9 mouse cellular contexts compared by ENCODE assay signal in the genomic region with DNA sequence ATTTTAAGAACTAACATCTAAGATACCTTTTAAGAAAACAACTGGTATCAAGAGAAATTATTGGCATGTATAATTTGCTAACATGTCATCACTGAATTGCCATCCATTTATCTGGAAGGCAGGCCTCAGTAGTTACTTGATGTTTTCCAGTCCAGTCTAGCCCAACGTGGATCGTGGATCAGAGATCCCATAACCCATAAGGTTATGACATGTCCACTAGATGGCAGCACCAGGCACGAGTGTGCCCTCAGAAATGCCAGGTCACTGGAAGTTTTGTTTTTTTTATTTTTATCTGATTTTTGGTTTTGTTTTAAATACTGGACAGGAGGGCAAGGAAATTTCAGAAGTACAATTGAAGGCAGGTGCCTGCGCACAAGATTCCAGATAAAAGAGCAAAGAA.
A peak's percentile ranks its signal among the peaks of the same experiment; 100 is the strongest.
DNase-seq lines count a peak whose midpoint lies in the region; ATAC-seq and TF ChIP-seq lines count a peak whose summit lies in the region.
"Had no signal": no experiment of that assay in that cellular context is flagged by ENCODE, and none has a peak within 500 bp of the region (broad histone marks: within the 10 kb centered on the region; RNA-seq: fewer than 3 reads in every experiment).

No protein-coding gene starts in this region.

- H3K27ac ChIP-seq in intestine, embryonic 14.5 days (ENCODE audit: low read depth) = no peak overlapping the region; the same call in 1 of the 2 replicates
- H3K27ac ChIP-seq in intestine, embryonic 15.5 days = no peak overlapping the region
- H3K27ac ChIP-seq in embryonic facial prominence, embryonic 10.5 days (replicated peaks) = no peak overlapping the region
- H3K27ac ChIP-seq in kidney, embryonic 16.5 days (ENCODE audit: low read length) = no peak overlapping the region
- H3K27ac ChIP-seq in midbrain, postnatal 0 days (ENCODE audit: low read depth, low read length) = no peak overlapping the region
- H3K27ac ChIP-seq: macrophage had no signal

- H3K4me2 ChIP-seq in intestine, embryonic 14.5 days (ENCODE audit: low read length) = no peak overlapping the region
- H3K4me2 ChIP-seq in intestine, embryonic 15.5 days (replicated peaks) = no peak overlapping the region
- no peak overlapping the region for H3K4me2 ChIP-seq in kidney, embryonic 16.5 days (replicated peaks; ENCODE audit: low read depth, low read length)
- no peak overlapping the region for H3K4me2 ChIP-seq in midbrain, postnatal 0 days (ENCODE audit: low read depth, low read length, poor library complexity, severe bottlenecking)

- no peaks in the 10 kb centered on the region for H3K36me3 ChIP-seq in intestine, embryonic 14.5 days (ENCODE audit: control insufficient read depth, insufficient read depth, low read length)
- no peaks in the 10 kb centered on the region for H3K36me3 ChIP-seq in intestine, embryonic 15.5 days
- H3K36me3 ChIP-seq in embryonic facial prominence, embryonic 10.5 days (replicated peaks) = no peaks in the 10 kb centered on the region
- no peaks in the 10 kb centered on the region for H3K36me3 ChIP-seq in kidney, embryonic 16.5 days (ENCODE audit: insufficient read depth, low read length)
- no peaks in the 10 kb centered on the region for H3K36me3 ChIP-seq in midbrain, postnatal 0 days (ENCODE audit: insufficient read depth, low read length)

- H3K9ac ChIP-seq in intestine, embryonic 14.5 days (ENCODE audit: low read length) = no peak overlapping the region
- H3K9ac ChIP-seq in intestine, embryonic 15.5 days = no peak overlapping the region
- no peak overlapping the region for H3K9ac ChIP-seq in kidney, embryonic 16.5 days (replicated peaks; ENCODE audit: low read length)
- H3K9ac ChIP-seq in midbrain, postnatal 0 days (replicated peaks; ENCODE audit: low read length, poor library complexity, severe bottlenecking) = no peak overlapping the region

- H3K4me1 ChIP-seq in intestine, embryonic 14.5 days (replicated peaks; ENCODE audit: control insufficient read depth, insufficient read depth, low read length) = peaks cover 7% of the 10 kb centered on the region
- H3K4me1 ChIP-seq in intestine, embryonic 15.5 days (replicated peaks) = 0 out of 2 replicates have a peak, but pooled peaks cover 4% of the 10 kb centered on the region
- peaks cover 6% of the 10 kb centered on the region for H3K4me1 ChIP-seq in embryonic facial prominence, embryonic 10.5 days
- no peaks in the 10 kb centered on the region for H3K4me1 ChIP-seq in kidney, embryonic 16.5 days (ENCODE audit: insufficient read depth, low read length)
- H3K4me1 ChIP-seq in midbrain, postnatal 0 days (ENCODE audit: insufficient read depth, low read length) = no peaks in the 10 kb centered on the region

- ATAC-seq in intestine, embryonic 14.5 days (replicated peaks; ENCODE audit: low FRiP score, low TSS enrichment, low read depth) = 0 out of 2 replicates have a peak, but pooled peaks have one; percentile 58
- ATAC-seq in intestine, embryonic 15.5 days = no peak
- ATAC-seq in kidney, embryonic 16.5 days (ENCODE audit: low FRiP score, low TSS enrichment) = peak; percentile 46; the same call in 1 of the 2 replicates
- ATAC-seq in midbrain, postnatal 0 days (ENCODE audit: low FRiP score) = no peak

- peak; percentile 80 for TF ChIP-seq CTCF in midbrain, postnatal 0 days (IDR thresholded peaks at IDR 0.05)

- no peaks in the 10 kb centered on the region for H3K27me3 ChIP-seq in intestine, embryonic 14.5 days (replicated peaks; ENCODE audit: control insufficient read depth, insufficient read depth, low read length)
- no peaks in the 10 kb centered on the region for H3K27me3 ChIP-seq in intestine, embryonic 15.5 days (replicated peaks)
- no peaks in the 10 kb centered on the region for H3K27me3 ChIP-seq in embryonic facial prominence, embryonic 10.5 days (replicated peaks; ENCODE audit: low read depth, poor library complexity, severe bottlenecking)
- H3K27me3 ChIP-seq in kidney, embryonic 16.5 days (ENCODE audit: insufficient read depth, low read length) = no peaks in the 10 kb centered on the region
- H3K27me3 ChIP-seq in midbrain, postnatal 0 days (ENCODE audit: insufficient read depth, low read length) = no peaks in the 10 kb centered on the region

- WGBS in intestine, embryonic 14.5 days = 19% methylated on average over 4 of the region's 4 CpGs
- WGBS in intestine, embryonic 15.5 days = 26% methylated on average over 4 of the region's 4 CpGs
- 28% methylated on average over 4 of the region's 4 CpGs for WGBS in embryonic facial prominence, embryonic 10.5 days
- 21% methylated on average over 4 of the region's 4 CpGs for WGBS in kidney, embryonic 16.5 days
- WGBS in midbrain, postnatal 0 days = 32% methylated on average over 4 of the region's 4 CpGs

- H3K4me3 ChIP-seq in intestine, embryonic 14.5 days (ENCODE audit: low read depth, low read length) = no peak overlapping the region
- no peak overlapping the region for H3K4me3 ChIP-seq in intestine, embryonic 15.5 days (replicated peaks)
- no peak overlapping the region for H3K4me3 ChIP-seq in embryonic facial prominence, embryonic 10.5 days
- H3K4me3 ChIP-seq in kidney, embryonic 16.5 days (ENCODE audit: low read length) = no peak overlapping the region
- no peak overlapping the region for H3K4me3 ChIP-seq in midbrain, postnatal 0 days (ENCODE audit: low read depth, low read length)

- DNase-seq in intestine, embryonic 14.5 days (ENCODE audit: low spot score) = no peak
- DNase-seq in CD4-positive, CD25-positive, alpha-beta regulatory T cell, adult 2 months (ENCODE audit: low read depth, low spot score) = peak; percentile 80
- peak; percentile 10 for DNase-seq in adrenal gland, adult 8-10 months
- DNase-seq in embryonic facial prominence, embryonic 10.5 days (ENCODE audit: low spot score) = peak; percentile 56
- peak; percentile 66 for DNase-seq in midbrain, postnatal 0 days (ENCODE audit: low spot score)
- DNase-seq in thymus, postnatal 25 days = peak; percentile 38

- H3K9me3 ChIP-seq in intestine, embryonic 14.5 days (ENCODE audit: control insufficient read depth, low read length) = no peaks in the 10 kb centered on the region
- no peaks in the 10 kb centered on the region for H3K9me3 ChIP-seq in intestine, embryonic 15.5 days
- no peaks in the 10 kb centered on the region for H3K9me3 ChIP-seq in embryonic facial prominence, embryonic 10.5 days
- H3K9me3 ChIP-seq in kidney, embryonic 16.5 days (ENCODE audit: low read length) = no peaks in the 10 kb centered on the region
- H3K9me3 ChIP-seq in midbrain, postnatal 0 days (ENCODE audit: low read length) = no peaks in the 10 kb centered on the region

Comparison
In these comparisons a context has a peak if more than half of its experiments do, and no peak if none do; other contexts are left out.
1. ATAC-seq: peak in intestine, embryonic 14.5 days (single experiment) and kidney, embryonic 16.5 days (single experiment); none in intestine, embryonic 15.5 days (single experiment) and midbrain, postnatal 0 days (single experiment).